Mouse (Mus musculus) olfactory bulb, adult 2 months (tissue): ENCODE measurements around the gene Fam98b. TPM values are rescaled to one million over a fixed set of nuclear protein-coding genes. Genes with fewer than 3 reads are reported as not detected.
A peak's percentile ranks its signal among the peaks of the same experiment; 100 is the strongest.

Experiments used
- H3K27ac ChIP-seq: fragments of 200-500 bp; 2 replicates; pipeline ENCODE4 v1.5.1; 2012; ENCODE audit warnings: low read depth, low read length; ENCODE audit not compliant: insufficient read depth
- H3K4me1 ChIP-seq: fragments of 200-500 bp; 2 replicates; pipeline ENCODE4 v1.6.1; 2012; ENCODE audit warnings: low read length; ENCODE audit not compliant: control insufficient read depth, insufficient read depth
- H3K4me3 ChIP-seq: fragments of 200-500 bp; 2 replicates; pipeline ENCODE4 v1.5.1; 2012; ENCODE audit warnings: mild to moderate bottlenecking, low read depth, low read length, moderate library complexity; ENCODE audit not compliant: insufficient read depth
- CTCF ChIP-seq: fragments of 200-500 bp; IDR thresholded peaks from 2 replicates; pipeline ENCODE4 v1.5.1; 2012; ENCODE audit warnings: low read depth, mild to moderate bottlenecking, low read length, moderate library complexity; ENCODE audit not compliant: insufficient read depth
- POLR2A ChIP-seq: fragments of 200-500 bp; IDR thresholded peaks from 2 replicates; pipeline ENCODE4 v1.6.1; 2012; ENCODE audit warnings: mild to moderate bottlenecking, low read depth, low read length, moderate library complexity; ENCODE audit not compliant: insufficient read depth
- WGBS: fragments of 180-500 bp; shearing (Covaris S2); methylation state at CpG from one replicate; pipeline ENCODE4 v1.1.7; 2018; 5-methylcytosine and 5-hydroxymethylcytosine counted together
- polyA plus RNA-seq: library from polyadenylated mRNA; stranded (reverse); fragments of >200 nt; gene quantifications from 2 replicates; pipeline ENCODE4 v1.2.4, GENCODE M21; 2012; ENCODE audit warnings: low replicate concordance; ENCODE audit not compliant: missing spikeins, insufficient read depth, insufficient read length

Fam98b gene
- polyA plus RNA-seq, 1 experiment: not detected

GRCm38 (mm10) chr2:117263786-117264408, 14.4 kb downstream of the Fam98b start:
- no peak for TF ChIP-seq POLR2A
- TF ChIP-seq CTCF: peak; percentile 53
- Histone ChIP-seq H3K27ac (no peak overlapping the region), H3K4me3 (no peak overlapping the region), H3K4me1 (no peaks in the 10 kb centered on the region)
- WGBS: 65% methylated on average over 11 of the region's 11 CpGs

- Histone ChIP-seq H3K4me3 (no peak overlapping the region), H3K27ac (no peak overlapping the region), H3K4me1 (no peaks in the 10 kb centered on the region)
- TF ChIP-seq CTCF (no peak), POLR2A (no peak)
- WGBS: 90% methylated on average over 7 of the region's 7 CpGs
These were observed 38.8 kb downstream of the Fam98b start for GRCm38 (mm10) chr2:117288291-117288690.

DNA sequence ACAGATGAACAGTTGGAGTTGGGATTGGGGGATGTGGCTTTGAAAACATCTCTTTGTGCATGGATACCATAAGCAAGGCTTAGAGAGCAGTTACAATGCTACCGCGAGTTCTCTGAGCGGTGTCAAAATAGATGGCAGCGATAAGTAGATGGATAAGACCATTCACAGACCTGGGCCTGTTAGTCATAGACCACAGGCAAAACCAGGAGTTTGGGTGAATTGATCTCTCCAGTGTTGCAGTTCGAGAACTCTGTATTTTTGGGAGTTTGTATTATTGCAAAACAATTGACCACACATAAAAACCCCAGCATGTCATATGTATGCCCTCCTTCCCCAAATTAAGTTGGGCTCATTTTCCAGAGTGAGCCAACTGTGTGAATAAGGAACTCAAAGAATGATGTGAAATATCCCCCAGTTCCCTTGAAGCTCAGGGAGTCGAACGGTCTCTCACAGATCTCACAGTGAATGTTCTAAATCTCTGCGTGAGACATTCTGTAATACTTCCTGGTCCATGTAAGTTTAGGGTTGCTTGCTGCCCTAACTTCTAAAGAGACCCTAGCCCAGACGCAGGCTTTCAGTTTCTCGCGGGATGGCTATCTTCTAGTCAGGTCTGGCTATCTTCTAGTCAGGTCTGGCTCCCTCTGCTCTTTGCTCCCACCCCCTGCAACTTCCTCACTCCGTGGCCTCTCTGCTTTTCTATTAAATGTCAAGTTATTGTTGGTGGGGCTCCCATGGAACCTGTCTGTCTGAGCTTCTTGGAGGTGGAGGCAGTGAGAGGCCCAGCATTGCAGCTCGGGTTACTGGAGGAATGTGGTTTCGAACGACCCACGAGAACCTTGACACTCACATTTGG, 50.3 kb downstream of the Fam98b start:
- Histone ChIP-seq H3K27ac (no peak overlapping the region), H3K4me1 (peaks cover 12% of the 10 kb centered on the region), H3K4me3 (no peak overlapping the region)
- WGBS: 87% methylated on average over 16 of the region's 16 CpGs
- TF ChIP-seq POLR2A: no peak
- TF ChIP-seq CTCF: no peak

GRCm38 (mm10) chr2:117303391-117304350, 54.1 kb downstream of the Fam98b start:
- Histone ChIP-seq H3K4me1 (peaks cover 5% of the 10 kb centered on the region), H3K4me3 (no peak overlapping the region), H3K27ac (peak overlapping the region; percentile 6; the same call in 1 of the 2 replicates)
- no peak for TF ChIP-seq POLR2A
- WGBS: 70% methylated on average over 12 of the region's 12 CpGs

DNA sequence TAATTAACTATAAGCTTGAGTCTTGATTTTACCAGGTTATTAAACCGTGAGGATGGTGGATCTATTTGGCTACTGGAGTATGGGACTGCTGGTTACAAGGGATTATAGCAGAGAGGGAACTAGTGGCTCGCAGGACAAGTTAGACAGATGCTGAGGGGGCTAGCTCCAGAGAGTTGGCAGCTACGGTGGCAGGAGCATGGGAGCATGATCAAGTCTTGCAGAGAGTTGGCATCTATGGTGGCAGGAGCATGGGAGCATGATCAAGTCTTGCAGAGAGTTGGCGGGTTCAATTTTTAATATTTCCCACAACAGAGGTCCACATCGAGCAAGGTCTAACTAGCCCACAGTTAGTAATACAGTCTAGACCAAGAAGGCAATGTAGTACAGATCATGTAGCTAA, 55.4 kb downstream of the Fam98b start:
- 87% methylated on average over 5 of the region's 5 CpGs for WGBS
- Histone ChIP-seq H3K27ac (no peak overlapping the region), H3K4me3 (no peak overlapping the region), H3K4me1 (peaks cover 5% of the 10 kb centered on the region)
- TF ChIP-seq CTCF (no peak), POLR2A (no peak)

DNA sequence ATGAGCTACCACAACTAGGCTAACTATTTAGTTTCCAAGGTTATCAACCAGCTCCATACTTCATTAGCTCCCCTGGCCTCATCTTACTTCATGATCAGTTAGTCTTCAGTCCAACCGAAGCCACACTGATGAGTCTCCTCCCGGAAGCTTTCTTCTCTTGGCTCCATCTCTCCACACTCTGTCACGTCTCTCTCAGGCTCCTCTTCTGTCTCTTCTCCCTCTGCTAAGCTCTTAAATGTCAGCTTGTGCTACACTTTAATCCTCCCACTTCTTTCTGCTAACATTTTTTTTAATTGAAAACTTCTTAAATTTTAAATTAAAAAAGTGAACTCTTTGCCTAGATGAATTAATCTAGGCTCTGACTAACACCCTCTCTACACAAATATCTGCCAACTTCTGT, 58.4 kb downstream of the Fam98b start:
- 76% methylated on average over 3 of the region's 3 CpGs for WGBS
- no peak overlapping the region for H3K27ac ChIP-seq
- H3K4me1 ChIP-seq: peaks cover 7% of the 10 kb centered on the region
- H3K4me3 ChIP-seq: no peak overlapping the region
- TF ChIP-seq POLR2A (no peak), CTCF (no peak)

DNA sequence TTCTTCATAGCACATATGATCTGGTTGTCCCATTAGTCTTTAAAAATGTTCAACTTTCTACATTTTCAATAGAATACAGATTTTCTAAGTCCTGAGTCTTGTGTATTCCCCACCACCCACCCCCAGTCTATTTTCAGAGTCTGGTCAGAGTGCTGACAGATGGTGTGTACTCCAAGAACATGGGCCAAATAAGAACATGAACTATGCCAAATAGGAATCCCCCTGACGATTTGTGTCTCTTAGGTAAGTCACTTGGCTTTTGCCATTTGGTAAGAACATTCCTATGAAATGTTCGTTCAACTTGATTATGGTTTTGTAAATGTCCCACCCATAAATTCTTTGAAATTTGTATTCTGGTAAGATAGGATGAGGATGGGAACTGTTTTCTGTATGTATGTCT, 59.5 kb downstream of the Fam98b start:
- Histone ChIP-seq H3K4me3 (no peak overlapping the region), H3K4me1 (peaks cover 5% of the 10 kb centered on the region), H3K27ac (no peak overlapping the region)
- no peak for TF ChIP-seq POLR2A
- no peak for TF ChIP-seq CTCF
- 84% methylated on average over 2 of the region's 2 CpGs for WGBS

GRCm38 (mm10) chr2:117311349-117311748, 61.8 kb downstream of the Fam98b start:
- peaks cover 5% of the 10 kb centered on the region for H3K4me1 ChIP-seq
- TF ChIP-seq POLR2A: no peak
- no peak for TF ChIP-seq CTCF
- H3K27ac ChIP-seq: no peak overlapping the region
- 75% methylated on average over 1 of the region's 1 CpGs for WGBS
- H3K4me3 ChIP-seq: no peak overlapping the region

DNA sequence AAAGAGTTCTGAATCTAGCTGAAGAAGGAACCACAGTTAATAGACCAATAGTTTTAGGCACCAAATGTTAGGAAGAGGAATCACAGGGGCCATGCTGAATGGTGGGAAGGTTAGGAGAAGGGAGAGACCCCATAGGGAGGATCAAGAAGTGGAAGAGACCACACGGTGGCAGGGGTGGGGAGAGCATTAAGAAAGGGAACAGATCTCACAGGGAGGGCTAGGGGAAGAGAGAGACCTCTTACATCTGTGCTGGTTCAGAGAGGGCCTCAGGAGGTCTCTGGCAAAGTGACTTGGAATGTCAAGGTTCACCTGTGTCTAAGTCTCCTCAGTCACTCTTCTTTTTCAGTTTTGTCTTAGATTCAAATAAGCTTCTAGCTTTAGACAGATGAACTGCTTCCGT, 62.5 kb downstream of the Fam98b start:
- peaks cover 5% of the 10 kb centered on the region for H3K4me1 ChIP-seq
- TF ChIP-seq CTCF: no peak
- no peak for TF ChIP-seq POLR2A
- WGBS: 55% methylated on average over 2 of the region's 2 CpGs
- no peak overlapping the region for H3K27ac ChIP-seq
- H3K4me3 ChIP-seq: no peak overlapping the region
